Mouse (Mus musculus) erythroblast, adult 5-6 weeks (primary cell): ENCODE measurements around the gene Cmtm6. TPM values are rescaled to one million over a fixed set of nuclear protein-coding genes. Genes with fewer than 3 reads are reported as not detected.
A peak's percentile ranks its signal among the peaks of the same experiment; 100 is the strongest.
"Not testable (repeated sequence)": the region's sequence is repeated elsewhere in the genome, so short reads cannot be mapped to it uniquely, and the experiment has no call there.

Experiments used
- ATAC-seq: replicated peaks from 2 replicates; pipeline ENCODE4 v1.8.0; 2016; ENCODE audit warnings: moderate number of reproducible peaks, mild to moderate bottlenecking, moderate TSS enrichment, inconsistent platforms; ENCODE audit not compliant: poor library complexity, low FRiP score, severe bottlenecking
- total RNA-seq, 2 experiments: library from RNA; stranded (forward) in 1 of 2; stranded (reverse) in 1 of 2; fragments of 150-400 nt in 1 of 2; fragments of 200-764, 138-1000 nt in 1 of 2; gene quantifications; 2 replicates each; pipeline versions ENCODE4 v1.2.3 to v1.2.4; 2015 to 2017; ENCODE audit warnings: low replicate concordance in 2 of 2

Cmtm6 gene
- total RNA-seq, 2 experiments from 2014 or later, result 9.6 to 17.0 TPM

DNA sequence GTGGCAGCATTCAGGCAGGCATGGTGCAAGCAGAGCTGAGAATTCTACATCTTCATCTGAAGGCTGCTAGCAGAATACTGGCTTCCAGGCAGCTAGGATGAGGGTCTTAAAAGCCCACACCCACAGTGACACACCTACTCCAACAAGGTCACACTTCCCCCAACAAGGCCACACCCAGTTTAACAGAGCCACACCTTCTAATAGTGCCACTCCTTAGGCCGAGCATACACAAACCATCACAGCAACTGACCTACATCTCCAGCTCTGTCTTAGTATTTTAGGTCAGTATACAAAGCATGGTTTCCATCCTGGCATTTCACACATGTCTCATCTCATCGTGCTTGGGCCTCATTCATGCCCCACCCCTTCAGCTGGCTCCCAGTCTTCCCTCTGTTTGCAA is 2.5 kb upstream of the Cmtm6 start:
- not testable (repeated sequence) for ATAC-seq

DNA sequence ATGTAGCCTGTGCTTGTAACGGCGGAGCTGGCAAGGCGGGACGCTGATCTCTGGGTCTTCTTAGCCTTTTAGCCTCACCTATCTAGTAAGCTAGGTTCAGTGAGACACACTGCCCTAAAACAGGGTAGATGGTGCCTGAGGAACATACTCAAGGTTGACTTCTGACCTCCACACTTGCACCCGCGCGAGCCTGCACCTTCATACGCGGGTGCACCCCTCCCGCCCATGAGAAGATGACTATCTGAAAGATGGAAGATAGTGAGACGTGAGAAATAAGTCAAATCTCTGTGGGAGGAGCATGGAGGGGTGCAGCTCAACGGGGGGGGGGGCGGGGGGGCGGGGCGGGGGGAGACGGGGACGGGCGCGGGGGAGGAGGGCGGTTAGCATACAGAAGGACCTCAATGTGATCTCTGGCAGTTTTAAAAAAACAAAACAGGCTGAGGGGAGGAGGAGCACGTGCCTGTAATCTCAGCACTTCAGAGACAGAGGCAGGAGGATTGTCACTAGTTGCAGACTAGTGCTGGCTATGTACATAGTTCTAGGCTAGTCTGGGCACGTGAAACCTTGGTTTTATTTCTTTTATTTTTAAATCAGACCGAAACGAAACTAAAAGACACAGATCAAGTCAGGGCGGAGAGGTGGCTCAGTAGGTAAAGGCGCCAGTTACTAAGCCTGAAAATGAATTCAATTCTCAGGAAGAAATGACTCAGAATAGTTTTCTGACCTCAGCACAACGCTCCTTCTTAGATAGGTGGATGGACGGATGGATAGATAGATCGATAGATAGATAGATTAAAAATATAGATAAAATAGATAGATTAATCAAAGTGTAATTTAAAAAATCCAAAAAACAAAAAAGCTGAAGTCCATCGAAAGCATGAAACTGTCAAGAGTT is 758 bp upstream of the Cmtm6 start:
- ATAC-seq, result no peak

DNA sequence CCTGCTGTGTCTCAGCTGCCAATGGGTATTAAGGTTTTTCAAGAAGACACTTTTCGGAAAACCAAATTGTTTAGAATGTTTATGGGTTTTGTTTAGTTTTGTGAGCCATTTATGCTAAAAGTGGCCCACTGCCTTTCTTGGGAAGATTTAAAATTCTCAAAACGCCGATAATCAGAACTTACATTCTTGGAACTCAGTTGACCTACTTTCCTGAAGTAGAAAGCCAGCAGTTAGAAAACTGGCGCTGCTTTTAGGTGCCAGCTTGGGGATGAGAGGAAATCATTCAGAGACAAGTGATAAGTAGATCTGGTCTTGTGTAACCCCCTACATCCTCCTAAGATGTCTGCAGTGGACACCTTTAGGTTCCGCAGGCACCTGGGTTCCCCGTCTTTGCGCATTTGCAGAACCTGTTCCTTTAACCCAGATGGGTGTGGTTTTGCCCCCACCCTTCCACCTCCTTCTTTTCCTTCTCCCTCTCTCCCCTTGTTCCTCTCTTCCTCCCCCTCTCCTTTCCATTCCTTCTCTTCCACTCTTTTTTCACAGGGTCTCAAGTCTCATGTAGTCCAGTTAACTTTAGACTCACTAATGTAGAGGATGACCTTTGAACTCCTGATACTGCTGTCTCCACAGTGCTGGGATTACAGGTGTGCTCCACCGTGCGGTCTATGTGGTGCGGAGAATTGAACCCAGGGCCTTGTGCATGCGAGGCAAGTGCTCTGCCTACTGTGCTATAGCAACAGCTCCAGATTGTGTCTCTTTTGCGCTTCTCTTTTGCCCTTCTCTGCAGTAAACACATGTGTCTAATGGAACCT is 1.2 kb downstream of the Cmtm6 start:
- no peak for ATAC-seq

DNA sequence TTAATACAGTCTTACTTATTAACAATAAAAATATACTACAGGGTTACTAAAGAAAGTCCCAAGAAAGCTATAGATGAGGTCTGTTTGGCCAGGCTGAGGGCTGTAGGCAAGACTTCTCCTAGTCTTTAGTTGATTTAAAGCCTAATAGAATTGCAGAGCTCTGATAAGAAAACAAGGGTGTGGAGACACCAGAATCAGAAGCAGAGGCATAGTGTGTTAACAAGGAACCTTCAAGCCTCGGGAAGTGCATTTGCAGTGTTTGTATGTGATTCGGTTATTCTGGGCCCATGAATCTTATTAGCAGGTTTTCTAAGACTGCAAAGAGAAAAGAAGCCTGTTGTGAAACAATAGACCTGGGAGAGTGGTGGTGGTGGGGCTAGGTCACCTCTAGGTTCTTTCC is 2.3 kb downstream of the Cmtm6 start:
- ATAC-seq, result no peak

DNA sequence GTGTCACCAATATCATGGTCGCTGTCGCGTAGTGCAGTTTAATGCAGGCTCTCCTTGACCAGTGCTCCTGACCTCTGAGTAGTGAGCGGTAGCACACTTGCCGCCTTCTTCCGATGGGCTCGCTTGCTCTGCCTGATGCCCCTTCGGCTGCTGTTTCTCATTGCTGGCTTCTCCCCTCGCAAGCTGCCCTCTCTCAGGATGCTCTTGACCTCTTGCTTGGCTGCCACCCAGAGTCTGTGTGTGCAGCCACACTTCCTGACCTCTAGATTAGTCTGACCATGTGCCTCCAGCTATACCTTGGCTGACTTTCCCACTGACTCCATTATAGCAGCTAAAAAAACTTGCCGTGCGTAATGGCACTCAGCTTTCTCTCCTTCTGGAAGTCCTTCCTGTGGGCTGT is 5.5 kb downstream of the Cmtm6 start:
- no peak for ATAC-seq

DNA sequence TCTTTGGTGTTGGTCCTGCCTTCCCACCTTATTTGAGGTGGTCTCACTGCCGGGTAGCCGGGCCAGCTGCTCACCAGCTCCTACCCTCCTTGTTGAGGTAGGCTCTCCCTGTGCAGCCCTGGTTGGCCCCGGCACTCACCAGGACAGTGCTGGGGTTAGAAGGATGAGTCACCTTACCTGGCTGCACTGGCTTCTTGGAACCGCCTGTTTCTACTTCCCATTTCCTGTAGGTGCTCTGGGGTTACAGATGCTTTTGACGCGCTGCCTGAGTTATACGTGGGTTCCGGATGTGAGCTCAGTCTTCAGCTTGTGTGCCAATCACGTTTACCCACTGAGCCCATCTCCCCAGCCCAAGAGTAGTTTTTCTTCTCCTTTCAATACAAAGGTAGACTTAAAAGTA is 9.4 kb downstream of the Cmtm6 start:
- ATAC-seq, result no peak

DNA sequence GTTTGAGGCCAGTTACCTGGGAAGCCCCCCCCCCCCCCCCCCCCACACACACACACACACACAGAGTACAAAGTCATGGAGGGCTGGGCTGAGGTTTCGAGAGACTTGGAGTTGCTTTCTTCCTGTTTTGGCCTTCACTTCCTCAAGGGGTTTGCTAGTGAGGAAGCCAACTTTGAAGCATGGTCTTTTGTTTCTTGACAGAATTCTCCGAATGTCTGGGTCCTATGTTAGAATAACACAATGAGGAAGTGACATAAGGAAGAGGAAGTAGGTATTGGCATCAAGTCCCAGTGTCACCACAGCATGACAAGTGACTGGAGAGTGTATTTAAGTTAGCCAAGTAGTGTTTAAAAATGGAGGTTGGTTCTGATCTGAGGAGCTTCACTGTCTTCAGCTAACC is 11.8 kb downstream of the Cmtm6 start:
- no peak for ATAC-seq

DNA sequence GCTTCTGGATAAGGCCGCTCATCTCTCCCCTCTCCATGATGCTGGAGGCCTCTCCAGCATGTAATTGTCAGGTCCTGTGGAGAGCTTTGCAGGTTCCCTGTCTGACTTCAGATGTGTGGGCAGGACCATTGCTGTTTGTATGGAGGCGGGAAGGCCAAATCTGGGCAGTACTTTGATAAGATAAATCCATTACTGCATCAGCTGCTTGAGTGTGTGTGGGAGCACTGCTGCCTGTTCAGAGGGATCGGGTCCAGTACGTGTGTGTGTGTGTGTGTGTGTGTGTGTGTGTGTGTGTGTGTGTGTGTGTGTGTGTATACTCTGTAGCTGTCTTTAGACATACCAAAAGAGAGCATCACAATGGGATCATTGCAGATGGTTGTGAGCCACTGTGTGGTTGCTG is 14.2 kb downstream of the Cmtm6 start:
- ATAC-seq, result no peak

DNA sequence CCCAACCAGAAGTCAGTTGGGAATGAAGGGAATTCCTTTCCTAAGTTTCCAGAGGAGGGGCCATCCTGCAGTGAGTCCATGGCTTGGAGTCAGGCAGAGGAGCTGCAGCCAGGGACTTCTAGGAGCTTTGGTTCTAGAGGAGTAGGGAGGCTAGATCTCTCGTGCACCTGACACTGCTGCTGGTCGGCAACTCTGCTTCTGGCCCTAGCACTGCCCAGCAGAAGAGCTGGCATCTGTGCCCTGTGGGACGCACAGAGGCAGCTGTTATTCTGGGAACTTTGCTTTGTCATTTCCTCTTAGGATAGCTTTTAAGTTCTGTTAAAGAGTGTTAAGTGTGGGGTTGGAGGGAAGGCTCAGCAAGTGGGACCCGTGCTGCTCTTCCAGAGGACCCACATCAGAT is 14.7 kb downstream of the Cmtm6 start:
- no peak for ATAC-seq

DNA sequence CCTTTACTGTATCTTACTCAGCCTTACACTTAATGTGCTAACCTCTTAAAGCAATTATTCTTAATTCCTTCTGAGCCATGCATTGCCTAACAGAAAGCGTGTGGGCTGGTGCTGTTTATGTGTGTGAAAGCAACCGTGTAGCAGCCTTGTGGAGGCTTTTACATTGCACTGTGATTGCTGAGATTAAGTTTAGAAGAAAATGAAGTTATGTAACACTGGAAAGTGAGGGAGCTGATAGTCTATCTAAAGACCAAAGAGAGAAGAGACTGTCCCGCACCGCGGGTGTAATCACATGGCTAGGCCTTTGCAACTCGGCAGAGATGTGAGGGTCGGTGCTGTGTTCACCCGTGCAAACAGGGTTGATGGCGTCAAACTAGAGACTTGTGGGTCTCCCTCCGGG is 16.1 kb downstream of the Cmtm6 start:
- ATAC-seq, result no peak

DNA sequence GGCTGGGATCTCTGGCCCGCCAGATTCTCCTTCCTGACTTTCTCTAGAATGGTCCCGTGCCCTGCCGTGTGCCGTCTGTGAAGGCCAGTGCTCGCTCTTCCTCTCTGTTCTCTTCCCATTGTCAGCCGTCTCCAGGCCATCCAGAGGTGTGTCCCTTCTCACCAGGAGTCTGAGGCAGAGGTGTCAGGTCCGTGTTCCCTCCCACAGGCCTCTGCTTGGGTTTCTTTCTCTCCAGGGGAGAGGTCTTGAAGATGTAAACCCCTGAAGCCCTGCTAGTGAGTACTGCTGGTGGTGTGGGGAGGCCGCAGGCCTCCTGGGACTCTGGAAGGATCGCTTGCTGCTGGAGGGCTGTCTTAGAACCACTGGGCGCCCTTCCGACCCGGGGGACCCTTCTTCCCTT is 16.6 kb downstream of the Cmtm6 start:
- ATAC-seq, result no peak

DNA sequence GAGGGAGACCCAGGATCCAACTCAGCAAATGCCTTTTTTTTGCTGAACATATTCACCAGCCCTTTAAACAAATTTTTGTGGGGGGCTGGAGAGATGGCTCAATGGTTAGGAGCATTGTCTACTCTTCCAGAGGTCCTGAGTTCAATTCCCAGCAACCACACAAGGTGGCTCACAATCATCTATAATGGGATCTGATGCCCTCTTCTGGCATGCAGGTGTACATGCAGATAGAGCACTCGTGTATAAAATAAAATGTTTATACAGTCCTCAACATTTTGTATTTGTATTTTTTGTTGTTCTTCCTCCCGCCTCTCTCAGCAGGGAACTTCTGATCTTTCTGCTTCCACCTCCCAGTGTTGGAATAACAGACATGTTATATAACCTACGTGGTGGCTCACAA is 20.7 kb downstream of the Cmtm6 start:
- ATAC-seq, result no peak

DNA sequence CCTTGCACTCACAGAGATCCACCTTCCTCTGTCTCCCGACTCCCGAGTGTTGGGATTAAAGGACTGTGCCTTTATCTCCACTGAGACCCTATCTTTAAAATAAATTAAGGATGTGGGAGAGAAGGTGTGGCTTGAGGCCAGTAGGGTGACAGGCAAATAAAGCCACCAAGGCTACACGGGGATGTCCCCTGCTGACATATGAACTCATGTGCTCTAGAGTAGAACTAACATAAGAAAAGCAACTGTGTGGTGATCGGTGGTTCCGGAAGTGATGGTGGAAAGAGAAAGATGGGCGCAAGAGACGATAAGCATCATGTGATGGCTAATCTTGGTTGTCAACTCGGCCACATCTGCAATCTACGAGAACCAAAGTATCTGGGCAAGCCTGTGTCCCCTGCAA is 21.4 kb downstream of the Cmtm6 start:
- ATAC-seq, result peak; percentile 9; the same call in 1 of the 2 replicates

DNA sequence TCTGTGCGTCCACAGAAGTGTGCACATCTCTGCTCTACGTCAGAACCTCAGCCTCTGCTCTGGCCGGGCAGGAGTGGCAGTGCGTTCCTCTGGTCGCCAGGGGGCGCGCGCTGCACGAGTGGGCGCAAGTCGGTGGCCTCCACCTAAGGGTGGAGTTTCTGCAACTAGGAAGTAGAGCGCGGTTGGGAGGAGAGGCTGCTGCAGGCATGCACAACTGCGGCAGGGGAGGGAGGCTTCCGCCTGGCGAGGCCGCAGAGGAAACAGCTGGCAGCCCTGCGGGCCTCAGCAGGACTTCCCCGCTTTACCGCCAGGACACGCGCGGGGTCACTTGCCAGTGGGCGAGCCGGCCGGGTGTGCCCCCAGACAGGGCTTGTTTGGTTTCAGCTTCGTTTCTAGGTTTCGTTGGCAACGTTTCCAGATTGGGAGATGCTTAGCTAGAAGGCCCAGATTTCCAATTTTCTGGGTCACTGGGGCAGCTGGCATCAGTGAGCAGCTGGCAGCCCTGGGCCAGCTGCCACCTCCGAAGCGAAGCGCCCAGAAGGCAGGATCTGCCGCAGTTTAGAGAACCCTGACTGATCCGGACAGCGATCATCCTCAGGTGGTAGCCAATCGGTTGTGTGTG is 22.1 kb downstream of the Cmtm6 start:
- peak; percentile 98 for ATAC-seq

DNA sequence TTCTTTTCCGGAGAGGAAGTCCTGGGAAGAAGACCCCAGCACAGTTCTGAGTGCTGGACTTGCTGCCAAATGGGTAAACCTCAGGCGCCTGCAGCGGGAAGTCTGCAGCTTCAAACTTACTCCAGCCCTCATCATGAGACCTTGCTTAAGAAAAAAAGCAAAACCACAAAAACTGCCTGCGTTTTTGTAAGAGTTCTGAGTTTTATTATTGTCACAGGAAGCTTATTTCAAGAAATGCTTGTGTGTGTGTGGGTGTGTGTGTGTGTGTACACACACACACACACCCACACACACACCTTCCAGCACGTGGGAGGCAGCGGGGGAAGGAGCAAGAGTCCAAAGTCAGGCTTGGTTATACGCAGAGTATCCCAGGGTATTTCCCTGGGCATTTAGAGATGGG is 27.4 kb downstream of the Cmtm6 start:
- ATAC-seq, result no peak

DNA sequence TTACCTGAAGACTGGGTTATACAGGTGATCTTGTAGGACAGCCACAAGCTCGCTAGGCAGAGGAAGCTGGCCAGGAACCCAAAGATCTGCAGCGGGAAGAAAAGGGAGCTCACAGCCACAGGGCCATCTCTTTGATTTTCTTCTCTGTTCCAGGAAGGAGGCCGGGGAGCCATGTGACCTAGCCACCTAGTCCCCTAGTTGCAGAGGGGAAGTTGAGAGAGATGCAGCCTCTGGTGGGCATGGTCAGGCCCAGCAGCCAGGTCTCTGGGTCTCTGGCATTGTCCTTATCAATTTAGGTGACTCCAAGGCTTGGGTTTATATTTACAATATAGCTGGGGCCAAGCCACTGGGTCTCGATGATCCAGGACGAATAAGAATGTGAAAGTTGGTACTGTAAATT is 27.9 kb downstream of the Cmtm6 start:
- no peak for ATAC-seq

DNA sequence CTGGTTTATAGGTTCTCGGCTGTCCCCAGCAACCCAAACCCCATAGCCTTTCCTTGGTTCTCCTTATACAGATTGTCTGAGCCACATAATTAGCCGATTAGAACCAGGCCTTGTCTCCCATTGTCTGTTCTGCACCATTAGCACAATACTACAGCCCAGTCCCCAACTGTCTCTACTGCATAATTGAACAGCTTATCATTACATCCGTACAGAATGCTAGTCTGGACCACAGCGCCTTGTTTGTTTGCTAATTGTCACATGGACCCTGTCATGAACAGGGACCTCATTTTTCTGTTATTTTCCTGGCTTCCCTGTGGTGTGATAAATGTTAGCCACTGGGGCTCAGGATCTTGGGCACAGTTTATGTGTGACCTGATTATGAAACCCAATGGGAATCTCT is 29.0 kb downstream of the Cmtm6 start:
- ATAC-seq, result no peak

DNA sequence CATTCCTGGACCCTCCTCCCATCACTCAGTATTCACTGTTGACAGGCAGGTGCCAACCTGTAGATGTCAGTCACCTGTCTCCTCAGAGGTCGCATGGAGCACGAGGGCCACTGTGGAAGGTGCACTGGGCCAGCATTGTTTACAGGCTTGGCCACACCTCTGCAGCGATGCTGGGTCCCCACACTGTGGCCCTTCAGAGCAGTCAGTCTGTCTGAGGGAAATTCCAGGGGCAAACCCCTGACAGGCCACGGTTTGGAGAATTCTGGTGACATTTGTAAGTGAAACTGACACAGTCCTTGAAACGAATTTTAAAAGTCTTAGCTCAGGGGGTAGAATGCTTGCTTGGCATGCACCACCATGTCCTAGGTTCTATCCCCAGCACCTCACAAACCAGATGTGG is 29.4 kb downstream of the Cmtm6 start:
- ATAC-seq, result no peak

DNA sequence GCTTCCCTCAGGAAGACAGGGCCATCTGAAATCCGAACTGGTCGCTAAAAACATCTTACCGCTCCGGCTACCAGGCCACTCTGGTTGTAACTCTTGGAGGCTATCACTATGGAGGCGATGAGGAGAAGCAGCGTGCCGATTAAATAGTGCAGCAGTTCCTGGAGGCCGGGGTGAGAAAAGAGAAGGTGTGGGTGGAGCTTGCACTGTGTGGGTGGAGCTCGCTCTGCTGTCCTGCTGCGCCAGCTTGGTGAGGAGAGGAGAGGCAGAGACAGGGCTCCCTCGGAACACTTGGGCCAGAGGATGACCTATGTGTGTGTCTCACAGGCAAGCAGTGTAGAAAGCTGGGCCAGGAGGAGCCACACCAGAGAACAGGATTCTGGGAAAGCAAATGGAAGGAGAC is 30.9 kb downstream of the Cmtm6 start:
- no peak for ATAC-seq

DNA sequence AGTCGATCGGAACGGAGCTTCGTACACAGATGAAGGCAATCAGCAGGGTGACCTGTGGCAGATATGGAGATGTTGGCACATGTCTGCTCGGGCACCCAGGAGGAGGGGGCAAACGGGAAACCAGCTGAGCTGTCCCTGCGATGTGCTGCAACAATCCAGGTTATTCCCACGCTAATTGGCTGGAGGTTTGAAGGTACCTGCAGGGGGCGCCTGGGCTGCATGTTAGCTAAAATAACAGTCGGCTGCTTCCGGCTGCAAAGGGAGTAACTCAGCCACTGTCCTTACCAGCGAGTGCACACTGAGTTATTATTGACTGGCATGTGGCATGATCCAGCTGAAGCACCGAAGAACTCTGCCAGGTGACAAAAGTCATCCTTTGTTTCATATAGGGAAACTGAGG is 32.4 kb downstream of the Cmtm6 start:
- no peak for ATAC-seq

DNA sequence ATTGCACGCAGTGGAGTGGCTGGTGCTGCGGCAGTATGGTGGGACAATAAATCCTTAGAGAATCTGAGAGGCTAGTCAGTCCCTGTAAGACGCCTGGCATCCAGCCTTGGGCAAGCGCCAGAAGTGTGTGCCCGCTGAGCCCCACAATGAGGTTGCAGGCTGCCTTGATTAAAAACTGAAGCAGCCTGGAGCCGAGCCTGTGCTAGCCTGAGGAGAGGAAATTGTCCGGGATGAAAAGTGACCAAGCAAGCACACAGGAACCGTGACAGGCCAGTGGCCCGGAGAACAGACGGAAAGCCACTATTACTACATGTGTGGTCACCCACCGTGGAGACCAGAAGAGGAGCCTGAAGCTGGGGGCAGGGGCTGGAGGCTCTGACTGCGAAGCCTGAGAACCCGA is 36.1 kb downstream of the Cmtm6 start:
- ATAC-seq, result no peak
